Mouse (Mus musculus) neural tube, embryonic 11.5 days (tissue): ENCODE results near the gene Sh3kbp1. TPM values are rescaled to one million over a fixed set of nuclear protein-coding genes. Genes with fewer than 3 reads are reported as not detected.

Experiments used
- ATAC-seq: fragments of 200-750 bp; cut with Nextera tagmentation; 2 replicates; pipeline ENCODE4 v1.8.0; 2017; ENCODE audit warnings: moderate number of reproducible peaks, mild to moderate bottlenecking, moderate TSS enrichment, moderate library complexity; ENCODE audit not compliant: insufficient read depth, low FRiP score, low TSS enrichment
- DNase-seq: peaks from one replicate; pipeline ENCODE4 v3.0.0-alpha.2; 2015; ENCODE audit warnings: low spot score
- H3K27ac ChIP-seq: fragments of 300-500 bp; sonication (generic); 2 replicates; pipeline ENCODE4 v1.5.1; 2014; ENCODE audit warnings: low read depth, mild to moderate bottlenecking, low read length
- H3K27me3 ChIP-seq: fragments of 300-500 bp; sonication (generic); 2 replicates; pipeline ENCODE4 v1.6.1; 2014; ENCODE audit warnings: mild to moderate bottlenecking, low read length, mixed read lengths; ENCODE audit not compliant: control insufficient read depth, insufficient read depth
- H3K36me3 ChIP-seq: fragments of 300-500 bp; sonication (generic); 2 replicates; pipeline ENCODE4 v1.6.1; 2014; ENCODE audit warnings: mild to moderate bottlenecking, low read length, moderate library complexity, mixed read lengths; ENCODE audit not compliant: control insufficient read depth, insufficient read depth
- H3K4me1 ChIP-seq: fragments of 300-500 bp; sonication (generic); 2 replicates; pipeline ENCODE4 v1.6.1; 2014; ENCODE audit warnings: low read length, mixed read lengths; ENCODE audit not compliant: control insufficient read depth, insufficient read depth
- H3K4me2 ChIP-seq: fragments of 300-500 bp; sonication (generic); 2 replicates; pipeline ENCODE4 v1.6.1; 2014; ENCODE audit warnings: low read depth, mild to moderate bottlenecking, moderate library complexity
- H3K4me3 ChIP-seq: fragments of 300-500 bp; sonication (generic); 2 replicates; pipeline ENCODE4 v1.5.1; 2014; ENCODE audit warnings: low read depth, low read length
- H3K9ac ChIP-seq: fragments of 300-500 bp; sonication (generic); 2 replicates; pipeline ENCODE4 v1.6.1; 2014; ENCODE audit warnings: mild to moderate bottlenecking, low read length
- H3K9me3 ChIP-seq: fragments of 300-500 bp; sonication (generic); 2 replicates; pipeline ENCODE4 v1.6.1; 2016; ENCODE audit warnings: low read length; ENCODE audit not compliant: control insufficient read depth
- WGBS: fragments of 180-500 bp; shearing (Covaris S2); extraction: QIAGEN DNeasy Blood & Tissue Kit; methylation state at CpG from one replicate; pipeline ENCODE4 v1.1.7; 2014; 5-methylcytosine and 5-hydroxymethylcytosine counted together
- polyA plus RNA-seq: library from polyadenylated mRNA; unstranded; fragments of >200 nt; fragmentation: Nextera tagmentation; extraction: Ambion mirVana; gene quantifications from 2 replicates; pipeline ENCODE4 v1.2.1, GENCODE M21; 2014

The Sh3kbp1 gene
- polyA plus RNA-seq, 1 experiment from 2014 or later, result 42.6 TPM

DNA sequence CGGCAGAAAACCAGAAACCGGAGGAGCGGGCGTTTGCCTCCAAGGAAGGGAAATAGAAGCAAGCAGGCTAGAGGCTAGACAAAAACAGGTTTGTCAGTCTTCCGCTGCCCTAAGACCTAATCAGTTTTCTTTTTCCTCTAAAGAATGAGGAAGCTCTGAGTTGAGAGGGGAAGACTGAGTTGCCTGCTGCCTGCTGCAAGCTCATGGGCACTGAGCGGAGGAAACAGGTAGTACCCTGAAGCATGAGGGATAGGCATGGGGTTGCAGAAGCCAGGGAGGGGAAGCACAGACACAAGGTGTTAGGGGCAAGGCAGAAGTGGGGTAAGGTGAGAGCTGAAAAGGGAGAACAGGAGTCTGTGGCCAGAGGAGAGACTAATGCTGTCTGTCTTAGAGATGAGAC is 297.7 kb downstream of the Sh3kbp1 start:
- H3K4me1 ChIP-seq, result no peaks in the 10 kb centered on the region
- no peak for DNase-seq
- no peaks in the 10 kb centered on the region for H3K9me3 ChIP-seq
- 90% methylated on average over 6 of the region's 6 CpGs for WGBS
- H3K4me3 ChIP-seq, result no peak overlapping the region
- H3K36me3 ChIP-seq, result no peaks in the 10 kb centered on the region
- H3K9ac ChIP-seq, result no peak overlapping the region
- H3K27ac ChIP-seq, result no peak overlapping the region
- H3K27me3 ChIP-seq, result 0 out of 2 replicates have a peak, but pooled peaks cover 4% of the 10 kb centered on the region
- no peak for ATAC-seq
- no peak overlapping the region for H3K4me2 ChIP-seq

DNA sequence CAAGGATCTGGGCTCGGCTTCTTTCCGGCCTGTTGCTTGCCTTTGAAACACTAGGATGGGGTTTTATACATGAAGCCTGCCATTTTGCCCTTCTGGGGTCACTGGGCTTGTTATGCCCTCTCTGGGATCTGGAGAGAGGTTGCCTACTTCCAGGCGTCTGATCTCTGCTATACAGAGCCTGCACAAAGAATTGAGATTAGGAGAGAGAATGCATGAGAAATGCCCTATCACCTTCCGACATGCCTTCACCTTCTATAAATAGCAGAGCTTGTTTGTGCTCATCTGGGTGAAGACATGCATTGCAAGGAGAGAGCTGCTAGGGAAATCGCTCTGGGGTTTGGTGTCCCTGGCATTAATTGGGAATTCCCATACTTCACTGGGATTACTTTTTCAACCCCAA is 301.1 kb downstream of the Sh3kbp1 start:
- DNase-seq (no peak), ATAC-seq (no peak)
- H3K36me3 ChIP-seq, result no peaks in the 10 kb centered on the region
- 0 out of 2 replicates have a peak, but pooled peaks cover 4% of the 10 kb centered on the region for H3K27me3 ChIP-seq
- no peak overlapping the region for H3K4me3 ChIP-seq
- WGBS, result 90% methylated on average over 5 of the region's 5 CpGs
- no peaks in the 10 kb centered on the region for H3K9me3 ChIP-seq
- H3K4me1 ChIP-seq, result no peaks in the 10 kb centered on the region
- no peak overlapping the region for H3K4me2 ChIP-seq
- H3K9ac ChIP-seq, result no peak overlapping the region
- no peak overlapping the region for H3K27ac ChIP-seq

DNA sequence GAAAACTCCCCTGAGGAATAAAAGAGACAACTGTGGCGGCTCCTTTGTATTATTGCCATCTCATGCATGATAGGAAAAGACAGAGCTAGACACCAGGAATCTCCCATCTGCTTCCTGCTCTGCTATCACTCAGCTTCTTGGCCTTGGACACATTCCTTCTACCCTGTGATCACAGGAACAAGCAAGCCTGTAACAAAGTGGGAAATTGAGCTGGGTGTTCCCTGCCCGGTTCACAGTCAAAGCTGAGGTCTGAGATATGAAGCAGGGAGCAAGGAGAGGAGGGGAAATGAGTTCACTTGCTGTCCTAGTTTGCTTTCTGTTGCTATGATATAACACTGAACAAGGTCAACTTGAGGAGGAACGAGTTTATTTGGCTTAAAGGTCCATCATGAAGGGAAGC is 301.8 kb downstream of the Sh3kbp1 start:
- Histone ChIP-seq H3K27me3 (0 out of 2 replicates have a peak, but pooled peaks cover 4% of the 10 kb centered on the region), H3K36me3 (no peaks in the 10 kb centered on the region), H3K9me3 (no peaks in the 10 kb centered on the region), H3K4me1 (no peaks in the 10 kb centered on the region), H3K4me3 (no peak overlapping the region), H3K27ac (no peak overlapping the region), H3K4me2 (no peak overlapping the region), H3K9ac (no peak overlapping the region)
- 82% methylated on average over 3 of the region's 3 CpGs for WGBS
- ATAC-seq, result no peak
- no peak for DNase-seq

DNA sequence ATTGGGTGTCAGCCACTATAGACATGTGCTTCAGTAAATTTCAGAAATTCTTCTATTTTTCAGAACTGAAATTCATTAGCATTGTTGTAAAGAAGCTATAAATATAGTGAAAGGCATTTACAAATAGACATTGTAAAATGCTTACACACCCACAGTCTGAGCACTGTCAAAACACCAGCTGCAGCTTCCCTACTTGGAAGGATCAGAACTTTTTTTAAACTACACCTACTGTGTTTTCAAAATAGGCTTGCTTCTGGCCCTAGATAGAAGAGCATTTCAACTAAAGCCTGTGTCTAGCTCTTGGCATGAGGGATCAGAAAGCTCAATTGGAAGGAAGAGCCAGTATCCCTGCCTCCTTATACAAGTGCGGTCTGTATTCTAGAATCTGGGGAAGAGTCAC is 305.0 kb downstream of the Sh3kbp1 start:
- Histone ChIP-seq H3K4me2 (no peak overlapping the region), H3K27me3 (0 out of 2 replicates have a peak, but pooled peaks cover 4% of the 10 kb centered on the region), H3K27ac (no peak overlapping the region), H3K36me3 (no peaks in the 10 kb centered on the region), H3K4me3 (no peak overlapping the region), H3K4me1 (no peaks in the 10 kb centered on the region), H3K9ac (no peak overlapping the region), H3K9me3 (no peaks in the 10 kb centered on the region)
- no peak for DNase-seq
- 80% methylated on average over 1 of the region's 1 CpGs for WGBS
- no peak for ATAC-seq

DNA sequence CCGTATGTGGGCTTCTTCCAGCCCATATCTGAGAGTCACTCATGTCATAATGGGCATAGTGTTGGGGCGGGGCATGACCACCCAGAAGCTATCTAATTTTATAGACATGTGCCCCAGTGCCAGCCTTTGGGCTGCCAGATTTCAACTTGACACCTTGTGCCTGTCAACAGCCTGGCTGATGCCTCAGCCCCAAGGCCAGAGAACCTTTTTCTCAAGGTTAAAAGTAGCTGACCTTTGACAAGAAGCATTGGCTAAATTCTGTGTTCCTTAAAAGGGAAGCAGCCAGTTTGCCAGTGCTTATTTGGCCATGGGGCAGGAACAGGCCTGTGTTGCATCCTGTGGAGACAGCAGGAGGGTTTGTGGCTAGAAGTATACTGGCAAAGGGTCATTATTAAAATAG is 315.5 kb downstream of the Sh3kbp1 start:
- no peaks in the 10 kb centered on the region for H3K36me3 ChIP-seq
- H3K9ac ChIP-seq, result no peak overlapping the region
- H3K4me1 ChIP-seq, result no peaks in the 10 kb centered on the region
- ATAC-seq, result no peak
- H3K4me2 ChIP-seq, result no peak overlapping the region
- no peaks in the 10 kb centered on the region for H3K9me3 ChIP-seq
- 0 out of 2 replicates have a peak, but pooled peaks cover 3% of the 10 kb centered on the region for H3K27me3 ChIP-seq
- no peak overlapping the region for H3K4me3 ChIP-seq
- DNase-seq, result no peak
- WGBS, result 83% methylated on average over 2 of the region's 2 CpGs
- H3K27ac ChIP-seq, result no peak overlapping the region

DNA sequence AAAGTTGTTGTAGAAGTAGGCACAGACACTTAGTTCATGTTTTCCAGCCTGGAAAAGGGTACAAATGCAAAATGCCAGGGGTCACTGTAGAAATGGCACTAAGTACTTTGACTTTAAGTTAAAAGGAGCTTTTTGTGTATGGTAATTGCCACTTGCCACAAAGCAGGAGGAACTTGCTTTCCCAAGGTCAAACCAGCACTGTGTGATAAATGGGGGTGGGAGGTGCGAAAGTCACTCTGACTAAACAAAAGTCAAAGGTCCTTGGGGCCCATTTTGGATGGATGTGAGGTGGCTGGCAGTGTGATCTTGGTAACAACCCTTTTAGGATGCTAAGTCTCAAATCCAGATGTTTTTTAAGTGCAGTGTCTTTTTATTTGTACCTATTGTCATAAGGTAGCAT is 316.5 kb downstream of the Sh3kbp1 start:
- WGBS, result 72% methylated on average over 1 of the region's 1 CpGs
- H3K4me1 ChIP-seq, result no peaks in the 10 kb centered on the region
- no peak overlapping the region for H3K9ac ChIP-seq
- no peak for ATAC-seq
- no peak overlapping the region for H3K4me3 ChIP-seq
- no peak for DNase-seq
- H3K27me3 ChIP-seq, result 0 out of 2 replicates have a peak, but pooled peaks cover 3% of the 10 kb centered on the region
- H3K4me2 ChIP-seq, result no peak overlapping the region
- H3K27ac ChIP-seq, result no peak overlapping the region
- no peaks in the 10 kb centered on the region for H3K36me3 ChIP-seq
- no peaks in the 10 kb centered on the region for H3K9me3 ChIP-seq

DNA sequence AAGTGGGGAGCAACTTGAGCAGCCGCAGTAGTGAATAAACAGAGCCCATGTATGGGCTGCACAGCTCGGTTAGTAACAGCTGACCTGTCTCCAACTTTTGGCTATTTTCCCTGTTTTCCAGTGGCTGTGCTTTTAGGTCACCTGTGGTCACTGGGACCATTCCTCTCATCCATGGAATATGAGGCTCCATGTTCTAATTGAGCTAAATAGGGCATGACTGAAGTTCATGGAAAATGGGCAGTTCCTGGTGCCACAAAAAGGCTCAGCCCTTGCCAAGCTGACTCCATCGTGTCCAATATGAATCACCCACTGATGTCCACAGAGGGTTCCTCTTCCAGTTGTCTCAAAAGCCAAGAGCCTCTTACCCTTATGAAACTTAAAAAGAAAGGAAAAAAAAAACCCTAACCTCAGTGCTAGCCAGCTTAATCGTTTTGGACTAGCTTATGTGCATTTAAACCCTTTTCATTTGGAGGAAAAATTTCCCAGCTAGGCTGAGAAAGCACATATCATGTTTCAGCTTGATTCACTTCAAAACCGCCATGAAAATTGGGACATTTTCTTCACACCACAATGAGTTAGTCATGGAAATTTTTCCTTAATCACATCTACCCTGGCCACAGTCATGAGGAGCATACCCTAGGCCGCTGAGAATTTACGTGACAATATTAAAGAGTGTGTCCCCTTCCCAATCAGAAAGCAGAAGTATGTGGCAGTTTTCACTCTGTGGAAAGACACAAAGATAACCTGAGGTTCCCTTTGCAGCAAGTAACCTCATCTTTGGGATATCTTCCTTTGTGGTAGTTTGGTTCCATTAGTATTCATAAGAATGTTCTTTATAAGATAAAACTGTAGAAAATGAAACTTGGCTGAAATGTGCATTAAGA is 326.7 kb downstream of the Sh3kbp1 start:
- Histone ChIP-seq H3K4me2 (no peak overlapping the region), H3K4me1 (no peaks in the 10 kb centered on the region), H3K9ac (no peak overlapping the region), H3K36me3 (no peaks in the 10 kb centered on the region), H3K27ac (no peak overlapping the region), H3K9me3 (no peaks in the 10 kb centered on the region), H3K27me3 (peaks cover 3% of the 10 kb centered on the region; the same call in 1 of the 2 replicates), H3K4me3 (no peak overlapping the region)
- ATAC-seq (no peak), DNase-seq (no peak)
- WGBS, result 80% methylated on average over 7 of the region's 7 CpGs

DNA sequence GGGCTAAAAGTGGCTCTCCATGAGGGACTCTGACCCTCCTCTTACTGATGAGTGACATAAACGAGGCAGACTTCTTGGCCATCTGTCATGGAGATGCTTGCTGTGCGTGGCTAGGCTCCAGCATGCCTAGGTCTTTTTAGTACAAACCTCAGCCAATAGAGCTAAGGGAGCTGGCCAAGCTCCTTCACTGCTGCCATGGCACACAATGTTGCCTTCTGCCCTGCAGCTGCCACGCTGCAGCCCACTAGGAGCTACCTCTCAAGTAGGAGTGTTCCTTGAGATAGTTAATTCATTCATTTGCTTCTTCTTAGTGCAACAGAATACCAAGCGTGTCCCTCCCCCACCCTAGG is 327.3 kb downstream of the Sh3kbp1 start:
- Histone ChIP-seq H3K4me2 (no peak overlapping the region), H3K27ac (no peak overlapping the region), H3K9me3 (no peaks in the 10 kb centered on the region), H3K36me3 (no peaks in the 10 kb centered on the region), H3K9ac (no peak overlapping the region), H3K4me1 (no peaks in the 10 kb centered on the region), H3K27me3 (peaks cover 3% of the 10 kb centered on the region; the same call in 1 of the 2 replicates), H3K4me3 (no peak overlapping the region)
- ATAC-seq, result no peak
- DNase-seq, result no peak
- 75% methylated on average over 4 of the region's 4 CpGs for WGBS

DNA sequence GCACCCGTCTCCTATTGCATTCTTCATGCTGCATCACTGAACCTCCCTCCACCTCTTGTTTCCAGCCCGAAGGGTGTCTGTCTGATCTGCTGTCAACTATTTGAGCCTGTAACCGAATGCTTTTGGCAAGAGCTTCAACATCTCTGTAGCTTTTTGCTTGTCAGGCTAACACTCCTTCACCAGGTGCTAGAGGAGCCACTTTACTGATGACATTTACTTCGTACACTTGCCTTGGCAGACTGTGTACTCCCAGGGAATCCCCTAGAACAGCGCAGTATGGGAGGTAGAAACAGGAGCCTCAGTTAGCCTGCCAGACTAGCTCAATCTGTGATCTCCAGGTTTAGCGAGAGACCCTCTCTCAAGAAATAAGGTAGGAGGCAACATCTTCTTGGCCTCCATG is 328.4 kb downstream of the Sh3kbp1 start:
- no peaks in the 10 kb centered on the region for H3K36me3 ChIP-seq
- 87% methylated on average over 6 of the region's 6 CpGs for WGBS
- DNase-seq (no peak), ATAC-seq (no peak)
- H3K27me3 ChIP-seq, result peaks cover 3% of the 10 kb centered on the region; the same call in 1 of the 2 replicates
- H3K4me3 ChIP-seq, result no peak overlapping the region
- no peaks in the 10 kb centered on the region for H3K4me1 ChIP-seq
- no peak overlapping the region for H3K9ac ChIP-seq
- H3K9me3 ChIP-seq, result no peaks in the 10 kb centered on the region
- no peak overlapping the region for H3K27ac ChIP-seq
- H3K4me2 ChIP-seq, result no peak overlapping the region
